Mouse (Mus musculus): ENCODE results near the gene St6galnac3.

Gene St6galnac3

GRCm38 (mm10) chr3:153652850-153653249, 72.1 kb downstream of the St6galnac3 start:
- DNase-seq (ENCODE audit: low spot score in 2 of 2) = no peak

GRCm38 (mm10) chr3:153648713-153649112, 76.3 kb downstream of the St6galnac3 start:
- no peak for DNase-seq (ENCODE audit: low spot score in 2 of 2)

- DNase-seq (ENCODE audit: low spot score in 2 of 2) = no peak
Measured at GRCm38 (mm10) chr3:153645803-153646202, 79.2 kb downstream of the St6galnac3 start.

GRCm38 (mm10) chr3:153643822-153644519, 81.0 kb downstream of the St6galnac3 start:
- no peak for DNase-seq (ENCODE audit: low spot score in 2 of 2)

GRCm38 (mm10) chr3:153642826-153643225, 82.1 kb downstream of the St6galnac3 start:
- no peak for DNase-seq (ENCODE audit: low spot score in 2 of 2)

- no peak for DNase-seq (ENCODE audit: low spot score in 2 of 2)
Measured at GRCm38 (mm10) chr3:153641805-153642204, 83.2 kb downstream of the St6galnac3 start.

GRCm38 (mm10) chr3:153637336-153637735, 87.6 kb downstream of the St6galnac3 start:
- no peak for DNase-seq (ENCODE audit: low spot score in 2 of 2)

GRCm38 (mm10) chr3:153636804-153637153, 88.2 kb downstream of the St6galnac3 start:
- DNase-seq (ENCODE audit: low spot score in 2 of 2) = no peak

GRCm38 (mm10) chr3:153636094-153636803, 88.7 kb downstream of the St6galnac3 start:
- DNase-seq (ENCODE audit: low spot score in 2 of 2) = no peak

GRCm38 (mm10) chr3:153631988-153632672, 92.8 kb downstream of the St6galnac3 start:
- DNase-seq (ENCODE audit: low spot score in 2 of 2) = no peak

- no peak for DNase-seq (ENCODE audit: low spot score in 2 of 2)
Measured at GRCm38 (mm10) chr3:153626237-153626636, 98.7 kb downstream of the St6galnac3 start.

- no peak for DNase-seq (ENCODE audit: low spot score in 2 of 2)
Measured at GRCm38 (mm10) chr3:153618976-153619375, 106.0 kb downstream of the St6galnac3 start.

GRCm38 (mm10) chr3:153616849-153617248, 108.1 kb downstream of the St6galnac3 start:
- DNase-seq (ENCODE audit: low spot score in 2 of 2) = no peak

GRCm38 (mm10) chr3:153610239-153610638, 114.7 kb downstream of the St6galnac3 start:
- peak in 1 of 2 experiments; percentile 41 for DNase-seq (ENCODE audit: low spot score in 2 of 2)

- no peak for DNase-seq (ENCODE audit: low spot score in 2 of 2)
Measured at GRCm38 (mm10) chr3:153606331-153606730, 118.6 kb downstream of the St6galnac3 start.

GRCm38 (mm10) chr3:153605767-153606098, 119.2 kb downstream of the St6galnac3 start:
- DNase-seq (ENCODE audit: low spot score in 2 of 2) = no peak

GRCm38 (mm10) chr3:153605089-153605766, 119.7 kb downstream of the St6galnac3 start:
- no peak for DNase-seq (ENCODE audit: low spot score in 2 of 2)

- no peak for DNase-seq (ENCODE audit: low spot score in 2 of 2)
Measured at GRCm38 (mm10) chr3:153599179-153599578, 125.8 kb downstream of the St6galnac3 start.

GRCm38 (mm10) chr3:153598631-153599030, 126.3 kb downstream of the St6galnac3 start:
- no peak for DNase-seq (ENCODE audit: low spot score in 2 of 2)

- DNase-seq (ENCODE audit: low spot score in 2 of 2) = no peak
Measured at GRCm38 (mm10) chr3:153594531-153594930, 130.4 kb downstream of the St6galnac3 start.

GRCm38 (mm10) chr3:153593978-153594377, 131.0 kb downstream of the St6galnac3 start:
- DNase-seq (ENCODE audit: low spot score in 2 of 2) = no peak

- no peak for DNase-seq (ENCODE audit: low spot score in 2 of 2)
Measured at GRCm38 (mm10) chr3:153593103-153593502, 131.9 kb downstream of the St6galnac3 start.
